Mouse (Mus musculus) gastrocnemius, postnatal 10 days (tissue): Measurements from ENCODE around the gene B3gat1. TPM values are rescaled to one million over a fixed set of nuclear protein-coding genes. Genes with fewer than 3 reads are reported as not detected.

ENCODE experiments used
- DNase-seq: peaks from one replicate; pipeline ENCODE4 v3.0.0; 2021; ENCODE audit warnings: mixed read lengths
- total RNA-seq, 2 experiments: library from RNA; stranded (reverse); gene quantifications; 2 replicates each; pipeline ENCODE4 v1.2.3; 2021

The B3gat1 gene
- total RNA-seq, 2 experiments from 2014 or later = 6.0 to 7.0 TPM

- peak; percentile 15 for DNase-seq
Measured at GRCm38 (mm10) chr9:26776122-26776902, 42.8 kb downstream of the B3gat1 start.

- no peak for DNase-seq
Measured at GRCm38 (mm10) chr9:26778421-26778820, 44.9 kb downstream of the B3gat1 start.

DNA sequence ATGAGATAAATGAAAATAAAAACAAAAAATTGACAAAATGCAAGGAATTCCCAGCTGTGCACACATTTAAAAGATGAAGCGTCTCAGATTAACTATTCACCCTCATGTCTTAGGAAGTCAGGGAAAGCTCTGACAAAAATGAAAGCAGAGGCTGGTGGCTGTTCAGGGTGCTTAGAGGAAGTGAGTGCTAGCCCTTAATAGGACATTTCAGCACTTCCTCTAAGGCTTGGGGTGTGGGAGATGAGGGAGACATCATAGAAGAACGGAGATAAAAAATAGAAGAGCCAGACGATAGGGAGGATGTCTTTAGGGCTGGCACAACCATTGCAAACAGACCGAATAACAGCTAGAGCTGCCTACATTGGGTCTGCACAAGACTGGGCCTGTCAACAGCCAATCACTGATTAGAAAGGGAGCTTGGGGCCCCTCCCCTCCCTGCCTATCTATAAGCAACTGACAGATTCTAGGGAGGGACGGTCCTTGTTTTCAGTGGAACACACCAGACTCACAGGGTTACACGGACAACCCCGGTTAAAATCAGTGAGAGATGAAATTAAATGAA lies 50.0 kb downstream of the B3gat1 start:
- no peak for DNase-seq

DNA sequence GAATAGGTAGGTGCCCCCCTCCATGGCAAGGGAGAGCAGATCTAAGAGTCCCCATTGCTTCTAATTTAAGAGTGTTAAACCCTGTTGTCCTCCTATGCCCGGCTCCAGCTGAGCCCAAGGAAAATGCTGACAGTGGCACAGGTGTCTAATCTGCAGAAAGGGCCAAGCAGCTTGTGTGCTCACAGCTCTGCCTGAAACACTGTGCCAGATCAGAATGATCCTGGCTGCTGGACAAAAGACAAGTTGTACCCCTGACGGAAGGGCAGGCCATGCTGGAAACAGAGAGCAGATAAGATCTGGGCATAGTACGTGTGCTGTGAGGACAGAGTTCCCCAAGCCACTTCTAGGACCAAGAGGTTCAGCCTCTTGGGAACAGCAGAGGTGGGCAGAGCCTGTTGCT lies 59.3 kb downstream of the B3gat1 start:
- no peak for DNase-seq

GRCm38 (mm10) chr9:26798205-26798604 lies 64.7 kb downstream of the B3gat1 start:
- DNase-seq = no peak

DNA sequence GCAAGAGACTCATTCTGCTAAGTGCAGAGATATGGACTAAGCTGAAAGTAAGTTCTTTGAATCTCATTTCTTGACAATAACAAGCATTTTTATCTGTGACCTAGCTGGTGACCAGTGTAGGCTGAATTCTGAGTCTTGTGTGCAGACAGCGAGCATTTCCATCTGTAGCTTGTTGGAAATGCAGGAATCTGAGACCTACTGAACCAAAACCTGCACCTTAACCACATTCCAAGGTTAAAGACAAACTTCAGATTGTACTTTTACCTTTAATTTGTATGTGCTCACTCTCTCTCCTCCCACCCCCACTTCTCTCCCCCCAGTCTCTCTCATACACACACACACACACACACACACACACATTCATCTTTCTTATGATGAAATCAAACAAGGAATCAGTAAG lies 65.2 kb downstream of the B3gat1 start:
- no peak for DNase-seq

DNA sequence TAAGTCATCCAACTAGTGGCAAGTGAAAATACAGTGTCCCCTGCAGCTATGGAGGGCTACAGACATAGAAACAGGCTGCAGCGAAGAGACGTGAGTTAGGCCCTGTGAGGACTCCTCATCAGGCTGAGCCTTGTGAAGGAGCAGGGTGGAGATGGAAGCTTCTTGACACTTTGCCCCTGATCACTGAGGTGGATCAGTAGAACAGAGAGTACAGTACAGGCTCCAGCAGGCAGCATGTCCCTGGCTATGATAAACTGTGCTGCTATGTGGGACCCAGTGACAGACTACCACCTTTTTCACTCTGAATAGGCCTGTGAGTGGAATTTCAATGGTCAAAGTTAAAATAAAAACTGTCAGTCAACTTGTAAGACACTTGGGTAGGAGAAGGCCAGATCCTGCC lies 66.8 kb downstream of the B3gat1 start:
- DNase-seq = no peak

GRCm38 (mm10) chr9:26804321-26804720 lies 70.8 kb downstream of the B3gat1 start:
- no peak for DNase-seq

DNA sequence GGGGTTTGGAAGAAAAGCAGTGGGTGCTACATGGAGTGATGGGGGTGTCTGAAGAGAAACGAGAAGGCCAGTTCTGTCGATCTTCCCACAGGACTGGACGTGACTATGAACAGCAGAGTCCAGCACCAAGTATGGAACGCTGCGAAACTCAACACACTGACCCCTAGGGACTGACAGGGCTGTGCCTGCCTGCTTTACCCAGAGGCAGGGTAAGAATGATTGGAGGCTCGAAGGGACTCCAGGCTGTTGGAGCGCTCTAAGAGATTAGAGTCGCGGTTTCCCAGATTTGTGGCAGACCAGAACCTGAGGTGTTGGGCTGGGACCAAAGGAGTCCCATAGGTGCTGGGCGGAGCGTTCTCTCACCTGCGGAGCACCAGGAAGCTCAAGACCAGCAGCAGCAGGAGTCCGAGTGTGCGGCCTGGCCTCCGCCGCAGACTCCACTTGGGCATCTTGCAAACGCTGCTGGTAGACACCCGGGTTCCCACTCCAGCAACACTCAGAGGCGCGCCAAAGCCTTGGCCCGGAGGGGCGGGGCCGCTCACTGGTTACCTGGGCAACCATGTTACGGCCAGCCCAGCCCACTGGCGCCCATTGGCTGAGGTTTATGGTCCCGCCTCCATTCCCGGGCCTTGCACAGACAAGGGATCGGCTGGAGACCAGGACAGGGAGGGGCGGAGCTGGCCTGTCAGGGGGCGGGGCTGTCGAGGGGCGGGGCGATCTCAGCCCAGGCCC lies 72.6 kb downstream of the B3gat1 start, which contains the start of gene Glb1l2:
Glb1l2 (minus strand) TSS at position 534 of the 732 bp plus-strand sequence.
- peak; percentile 79 for DNase-seq

- DNase-seq = no peak
Measured at GRCm38 (mm10) chr9:26808735-26809134, 75.2 kb downstream of the B3gat1 start.

Other genes starting within 250 kb of the B3gat1 start
- gene Glb1l2, start 72.7 kb downstream of the B3gat1 start, total RNA-seq = 1 to 10 TPM; 2.7 to 4.4 TPM
- gene Glb1l3, start 127.2 kb downstream of the B3gat1 start, total RNA-seq = not detected
- not detected for gene Gm1110, start 189.4 kb downstream of the B3gat1 start, total RNA-seq